Mouse (Mus musculus) large intestine, adult 2 months (tissue): ENCODE measurements at regions not wholly inside any gene's neighbourhood (a gene's known extent, or its start where the extent isn't known, plus 50 kb on each side); places are given as distances from the start of the nearest gene placed in this dataset.

Source experiments
- DNase-seq: peaks from one replicate; pipeline ENCODE4 v3.0.0-alpha.2; 2012; ENCODE audit warnings: low read depth, low spot score
- WGBS: fragments of 180-500 bp; shearing (Covaris S2); methylation state at CpG from one replicate; pipeline ENCODE4 v1.1.7; 2018; 5-methylcytosine and 5-hydroxymethylcytosine counted together

- no peak for DNase-seq
- 88% methylated on average over 7 of the region's 7 CpGs for WGBS
These were observed 79.8 kb upstream of the Slc38a2 start for GRCm38 (mm10) chr15:96779358-96779757.

DNA sequence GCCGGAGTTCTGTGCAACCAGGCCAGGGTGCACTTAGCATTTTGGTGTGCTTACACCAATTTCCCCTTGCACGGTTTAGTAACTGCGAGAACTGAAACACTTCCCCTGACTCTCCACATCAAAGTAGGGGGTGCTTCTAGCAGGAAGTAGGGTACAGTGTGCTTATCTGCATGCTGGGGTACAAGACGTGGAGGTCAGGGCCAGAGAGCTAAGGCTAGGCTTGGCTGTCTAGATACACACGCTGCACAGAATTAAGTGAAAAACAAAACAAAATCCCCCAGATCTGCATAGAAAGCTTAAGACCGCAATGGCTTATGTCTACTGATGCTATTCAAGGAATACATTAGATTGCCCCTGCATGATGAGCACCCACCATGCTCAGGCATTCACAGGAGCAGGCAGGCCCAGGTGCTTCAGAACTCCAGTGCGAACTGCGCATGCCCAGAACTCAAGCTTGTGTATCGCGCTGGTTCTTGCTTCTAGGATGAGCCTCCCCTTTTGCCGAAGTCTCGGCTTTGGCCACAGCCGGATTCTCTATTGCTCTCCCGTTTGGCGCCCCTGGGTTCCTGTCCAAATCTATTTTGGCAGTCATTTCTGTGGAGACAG lies 78.9 kb upstream of the Slc38a2 start:
- no peak for DNase-seq
- 84% methylated on average over 15 of the region's 15 CpGs for WGBS

DNA sequence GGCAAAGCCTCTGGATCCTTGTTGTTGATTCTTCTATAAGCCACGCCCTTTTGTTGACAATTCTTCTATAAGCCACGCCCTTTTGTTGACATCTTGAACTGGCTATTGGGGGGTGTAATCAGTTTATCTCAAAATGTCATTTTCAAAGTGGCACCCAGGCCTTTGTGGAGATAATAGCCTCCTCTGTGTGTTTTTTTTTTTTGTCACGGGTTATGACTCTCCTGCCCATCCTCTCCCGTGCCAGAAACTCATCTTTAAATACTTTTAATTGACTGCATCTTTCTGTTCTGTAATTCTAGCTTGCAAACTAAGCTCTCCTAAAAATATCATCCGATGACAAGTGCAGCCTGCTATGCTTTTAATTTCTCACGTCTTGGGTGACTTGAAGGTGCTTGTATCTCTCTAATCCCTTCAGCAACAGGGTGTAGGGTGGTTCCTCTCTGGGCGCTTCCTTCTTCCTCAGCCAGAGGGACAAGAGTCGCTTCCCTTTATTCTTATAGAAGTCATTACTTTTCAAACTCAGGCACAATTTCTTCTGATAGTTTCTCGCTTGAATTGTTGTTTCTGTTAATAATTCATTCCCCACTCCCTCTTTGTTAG lies 77.0 kb upstream of the Slc38a2 start:
- DNase-seq, result no peak
- WGBS, result 58% methylated on average over 9 of the region's 9 CpGs

GRCm38 (mm10) chr15:96775129-96775528 lies 75.6 kb upstream of the Slc38a2 start:
- DNase-seq, result no peak
- 82% methylated on average over 5 of the region's 5 CpGs for whole genome bisulfite sequencing

DNA sequence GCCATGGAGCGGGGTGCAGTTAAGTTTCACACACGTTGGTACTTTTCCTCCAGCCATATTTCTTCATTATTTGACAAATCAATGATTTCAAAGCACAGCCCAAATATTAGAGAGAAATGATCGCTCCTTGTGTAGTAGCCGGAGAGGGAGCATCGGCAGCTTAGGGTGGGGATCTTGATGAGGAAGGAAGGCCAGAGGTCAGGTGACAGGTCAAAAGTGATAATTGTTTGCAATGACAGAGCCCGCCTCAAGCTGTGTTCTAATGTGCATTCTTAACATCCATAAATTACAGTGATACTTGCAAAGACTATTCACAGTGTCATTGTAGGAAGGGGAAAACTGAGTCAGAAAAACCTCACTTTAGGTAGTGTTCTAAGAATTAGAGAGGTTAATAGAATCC lies 75.1 kb upstream of the Slc38a2 start:
- WGBS, result 64% methylated on average over 6 of the region's 6 CpGs
- no peak for DNase-seq

DNA sequence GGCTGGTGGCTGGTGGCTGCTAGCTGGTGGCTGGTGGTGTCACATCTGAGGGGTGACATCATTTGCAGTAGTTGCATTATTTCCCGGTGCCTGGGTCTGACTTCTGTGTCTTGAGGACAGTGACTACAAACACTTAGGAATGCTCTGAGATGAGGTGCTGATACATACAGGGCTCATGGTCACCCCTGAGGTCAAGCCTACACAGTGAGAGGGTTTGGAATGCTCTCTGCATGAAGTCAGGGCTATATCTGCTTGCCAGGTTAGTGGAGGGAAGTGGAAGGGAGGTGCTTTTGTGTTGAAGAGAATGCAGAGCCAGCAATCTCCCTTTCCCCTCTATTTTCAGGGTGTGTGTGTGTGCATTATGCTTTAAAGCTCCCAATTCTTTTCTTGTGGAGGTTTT lies 74.1 kb upstream of the Slc38a2 start:
- no peak for DNase-seq
- WGBS, result 80% methylated on average over 1 of the region's 1 CpGs

- DNase-seq, result no peak
- 85% methylated on average over 8 of the region's 8 CpGs for WGBS
These were observed 73.2 kb upstream of the Slc38a2 start for GRCm38 (mm10) chr15:96772701-96773100.

DNA sequence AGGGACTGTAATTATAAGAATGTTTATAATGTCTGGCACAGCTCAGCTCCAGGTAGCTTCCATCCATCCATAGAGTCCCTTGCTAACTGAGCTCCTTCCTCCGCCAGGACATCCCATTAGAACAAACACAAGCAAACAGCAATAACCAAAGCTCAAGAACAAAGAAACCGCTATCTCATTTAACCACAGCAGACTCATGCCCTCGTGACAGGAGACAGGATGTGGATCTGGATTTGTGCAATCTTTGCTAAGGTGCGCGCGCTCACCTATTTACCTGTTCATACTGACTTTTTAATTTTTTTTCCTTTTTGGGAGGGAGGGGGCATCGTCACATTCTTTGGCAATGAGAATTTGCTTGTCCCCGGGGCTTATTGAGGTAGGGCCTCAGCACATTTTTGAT lies 71.3 kb upstream of the Slc38a2 start:
- DNase-seq, result no peak
- WGBS, result 86% methylated on average over 8 of the region's 8 CpGs

- 78% methylated on average over 7 of the region's 7 CpGs for WGBS
- no peak for DNase-seq
These were observed 70.8 kb upstream of the Slc38a2 start for GRCm38 (mm10) chr15:96770299-96770698.

- 88% methylated on average over 11 of the region's 11 CpGs for WGBS
- DNase-seq, result no peak
These were observed 70.2 kb upstream of the Slc38a2 start for GRCm38 (mm10) chr15:96769751-96770150.

DNA sequence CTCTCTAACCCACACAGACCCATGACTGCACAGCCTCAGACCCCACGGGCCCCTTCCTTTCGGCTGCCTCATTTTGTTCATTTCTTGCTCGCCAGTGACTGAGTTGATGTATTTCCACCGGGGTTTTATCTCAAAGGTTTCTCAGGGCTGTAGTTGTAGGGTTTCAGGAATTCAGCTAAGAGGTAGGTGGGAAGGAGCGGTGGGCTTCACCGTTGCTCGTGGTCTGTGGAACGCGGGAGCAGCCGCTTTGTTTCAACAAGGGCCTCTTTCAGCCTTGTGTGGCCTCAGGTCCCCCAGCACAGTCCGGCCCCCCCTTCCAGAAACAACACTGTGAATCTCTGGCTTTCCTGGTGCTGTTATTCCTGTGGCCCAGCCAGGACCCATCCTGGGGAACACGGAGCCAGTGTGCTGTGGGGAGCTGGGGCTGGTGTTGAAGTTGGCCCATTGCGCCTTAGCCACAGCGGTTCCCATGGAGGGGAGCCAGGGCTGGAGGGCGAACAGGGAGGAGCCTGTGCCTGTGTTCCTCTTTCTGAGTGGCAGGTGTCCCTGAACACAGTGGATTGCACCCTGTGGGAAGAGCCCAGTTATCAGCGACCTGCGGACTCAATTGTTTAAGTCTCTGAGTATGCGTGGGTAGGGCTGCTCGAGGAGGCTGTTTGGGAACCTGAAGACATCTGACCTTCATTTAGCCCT lies 68.9 kb upstream of the Slc38a2 start:
- DNase-seq, result no peak
- 58% methylated on average over 19 of the region's 19 CpGs for WGBS

- 93% methylated on average over 5 of the region's 5 CpGs for WGBS
These were observed 67.7 kb upstream of the Slc38a2 start for GRCm38 (mm10) chr15:96767188-96767587.

GRCm38 (mm10) chr15:96766238-96766637 lies 66.7 kb upstream of the Slc38a2 start:
- DNase-seq, result no peak
- 96% methylated on average over 9 of the region's 9 CpGs for WGBS

More at GRCm38 (mm10) chr15:96767188-96767587, 67.7 kb upstream of the Slc38a2 start:
- DNase-seq, result no peak

GRCm38 (mm10) chr15:96763611-96764010 lies 64.1 kb upstream of the Slc38a2 start:
- 48% methylated on average over 1 of the region's 1 CpGs for WGBS

DNA sequence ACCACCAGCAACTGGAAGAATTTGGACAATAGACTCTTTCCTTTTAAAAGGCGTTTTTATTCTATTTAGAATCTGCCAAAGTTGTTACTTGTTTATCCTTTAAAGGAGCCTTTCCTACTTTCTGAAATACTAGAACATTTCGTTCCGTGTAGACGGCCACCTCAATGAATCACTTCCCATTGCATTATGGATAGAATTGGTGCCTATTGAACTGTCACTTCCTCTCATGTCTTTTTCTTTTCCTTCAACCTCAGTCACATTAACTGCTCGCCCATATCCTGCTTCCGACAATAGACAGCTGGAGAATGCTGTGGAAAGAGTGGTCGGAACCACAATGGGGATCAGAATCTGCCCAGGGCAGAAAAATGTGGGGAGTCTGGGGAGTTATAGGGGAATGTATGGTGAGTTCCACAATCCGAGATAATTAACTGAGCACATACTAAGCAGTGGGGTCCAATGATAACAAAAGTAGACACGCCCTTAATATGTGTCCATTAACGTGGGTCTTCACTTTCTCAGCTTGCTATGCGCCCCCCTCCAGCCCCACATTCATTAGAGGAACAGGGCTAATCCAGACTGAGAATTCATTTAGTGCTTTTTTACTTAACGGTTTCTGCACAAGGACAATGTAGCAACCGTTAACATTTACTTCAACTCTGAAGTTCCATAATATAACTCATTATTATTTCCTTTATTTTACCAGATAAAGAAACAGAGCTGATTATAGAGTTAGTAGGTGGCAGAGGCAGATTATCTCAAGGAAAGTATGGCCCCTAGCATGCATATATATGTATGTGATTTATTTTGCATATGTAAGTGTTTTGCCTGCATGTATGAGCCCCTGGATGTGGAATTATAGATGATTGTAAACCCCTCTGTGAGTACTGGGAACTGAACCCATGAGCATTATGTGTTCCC lies 59.8 kb upstream of the Slc38a2 start:
- no peak for DNase-seq
- 84% methylated on average over 13 of the region's 13 CpGs for WGBS

More at GRCm38 (mm10) chr15:96763611-96764010, 64.1 kb upstream of the Slc38a2 start:
- DNase-seq, result no peak

GRCm38 (mm10) chr15:96757446-96758198 lies 58.1 kb upstream of the Slc38a2 start:
- no peak for DNase-seq
- WGBS, result 81% methylated on average over 9 of the region's 9 CpGs

- DNase-seq, result no peak
- WGBS, result 33% methylated on average over 7 of the region's 7 CpGs
These were observed 56.9 kb upstream of the Slc38a2 start for GRCm38 (mm10) chr15:96756456-96756855.

DNA sequence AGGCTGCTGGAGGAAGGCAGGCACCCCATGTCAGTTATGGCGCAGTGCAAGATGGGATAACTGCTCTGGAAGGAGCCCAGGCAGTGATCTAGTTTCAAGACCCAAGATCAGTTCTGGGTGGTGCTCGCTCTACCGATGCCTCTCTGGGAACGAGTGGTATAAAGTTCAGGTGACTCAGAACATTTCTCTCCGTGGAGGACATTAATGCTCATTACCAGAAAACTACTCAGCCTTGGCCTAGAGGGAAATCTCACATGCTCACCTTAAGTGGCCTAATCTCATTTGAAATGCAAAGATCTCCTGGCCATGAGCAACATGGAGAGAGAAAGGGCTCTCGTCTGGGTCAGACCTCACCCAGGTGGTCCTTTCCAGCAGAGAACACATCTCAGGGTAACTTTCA lies 56.4 kb upstream of the Slc38a2 start:
- 72% methylated on average over 6 of the region's 6 CpGs for WGBS

GRCm38 (mm10) chr15:96755322-96755942 lies 55.9 kb upstream of the Slc38a2 start:
- 91% methylated on average over 13 of the region's 13 CpGs for WGBS

More for the DNA sequence above, 56.4 kb upstream of the Slc38a2 start:
- DNase-seq, result no peak

More at GRCm38 (mm10) chr15:96755322-96755942, 55.9 kb upstream of the Slc38a2 start:
- DNase-seq, result no peak
